Mouse (Mus musculus) stomach, embryonic 16.5 days (tissue): Measurements from ENCODE around the gene Dock10. TPM values are rescaled to one million over a fixed set of nuclear protein-coding genes. Genes with fewer than 3 reads are reported as not detected.

Source experiments
- ATAC-seq: fragments of 200-750 bp; cut with Nextera tagmentation; 2 replicates; pipeline ENCODE4 v1.8.0; 2017; ENCODE audit warnings: moderate number of reproducible peaks, moderate TSS enrichment; ENCODE audit not compliant: insufficient read depth, low FRiP score
- H3K27ac ChIP-seq: fragments of 300-500 bp; sonication (generic); 2 replicates; pipeline ENCODE4 v1.5.1; 2014; ENCODE audit warnings: low read length
- H3K27me3 ChIP-seq: fragments of 300-500 bp; sonication (generic); 2 replicates; pipeline ENCODE4 v1.6.1; 2014; ENCODE audit warnings: low read length, control low read depth, mixed read lengths; ENCODE audit not compliant: control insufficient read depth, insufficient read depth
- H3K36me3 ChIP-seq: fragments of 300-500 bp; sonication (generic); 2 replicates; pipeline ENCODE4 v1.6.1; 2014; ENCODE audit warnings: low read length; ENCODE audit not compliant: control insufficient read depth, insufficient read depth
- H3K4me1 ChIP-seq: fragments of 300-500 bp; sonication (generic); 2 replicates; pipeline ENCODE4 v1.6.1; 2014; ENCODE audit warnings: low read length, control low read depth, mixed read lengths; ENCODE audit not compliant: control insufficient read depth, insufficient read depth
- H3K4me2 ChIP-seq: fragments of 300-500 bp; sonication (generic); 2 replicates; pipeline ENCODE4 v1.6.1; 2014; ENCODE audit warnings: low read depth, low read length, mixed read lengths
- H3K4me3 ChIP-seq: fragments of 300-500 bp; sonication (generic); replicated peaks from 2 replicates; pipeline ENCODE4 v1.5.1; 2014; ENCODE audit warnings: mild to moderate bottlenecking, low read length
- H3K9ac ChIP-seq: fragments of 300-500 bp; sonication (generic); 2 replicates; pipeline ENCODE4 v1.6.1; 2014; ENCODE audit warnings: low read length
- H3K9me3 ChIP-seq: fragments of 300-500 bp; sonication (generic); replicated peaks from 2 replicates; pipeline ENCODE4 v1.6.1; 2016; ENCODE audit warnings: low read length, control low read depth; ENCODE audit not compliant: control insufficient read depth
- WGBS: fragments of 180-500 bp; shearing (Covaris S2); extraction: QIAGEN DNeasy Blood & Tissue Kit; methylation state at CpG from one replicate; pipeline ENCODE4 v1.1.7; 2014; 5-methylcytosine and 5-hydroxymethylcytosine counted together
- polyA plus RNA-seq: library from polyadenylated mRNA; unstranded; fragments of >200 nt; fragmentation: Nextera tagmentation; extraction: Ambion mirVana; gene quantifications from 2 replicates; pipeline ENCODE4 v1.2.1, GENCODE M21; 2015

Dock10 gene
- polyA plus RNA-seq, 1 experiment from 2014 or later = 8.1 TPM

GRCm38 (mm10) chr1:80737812-80738391 lies 20.4 kb downstream of the Dock10 start:
- Histone ChIP-seq H3K4me3 (no peak overlapping the region), H3K9ac (no peak overlapping the region), H3K4me2 (no peak overlapping the region), H3K27ac (no peak overlapping the region), H3K9me3 (no peaks in the 10 kb centered on the region), H3K27me3 (no peaks in the 10 kb centered on the region), H3K4me1 (no peaks in the 10 kb centered on the region), H3K36me3 (no peaks in the 10 kb centered on the region)
- no peak for ATAC-seq
- WGBS = 58% methylated on average over 5 of the region's 5 CpGs

DNA sequence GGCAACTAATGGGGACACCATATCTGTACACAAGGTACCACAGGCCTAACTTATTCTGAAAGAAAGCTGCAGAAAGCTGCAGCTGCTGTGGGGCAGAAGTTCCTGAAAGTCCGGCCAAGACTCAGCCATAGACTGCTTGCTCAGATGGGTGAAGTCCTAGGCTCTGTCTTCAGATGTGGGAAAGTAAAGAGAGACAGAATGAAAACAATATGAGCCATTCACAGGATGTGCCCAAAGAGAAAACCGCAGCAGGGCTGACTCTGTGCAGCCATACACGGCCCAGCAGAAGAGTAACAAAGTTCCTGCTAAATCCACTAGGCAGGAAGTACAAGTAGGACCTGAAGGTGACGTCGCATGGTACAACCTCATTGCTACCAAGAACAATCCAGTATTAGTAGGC lies 27.7 kb downstream of the Dock10 start:
- H3K9me3 ChIP-seq = no peaks in the 10 kb centered on the region
- no peaks in the 10 kb centered on the region for H3K36me3 ChIP-seq
- no peak overlapping the region for H3K27ac ChIP-seq
- 77% methylated on average over 5 of the region's 5 CpGs for WGBS
- no peak overlapping the region for H3K4me3 ChIP-seq
- H3K27me3 ChIP-seq = no peaks in the 10 kb centered on the region
- no peak overlapping the region for H3K9ac ChIP-seq
- H3K4me1 ChIP-seq = no peaks in the 10 kb centered on the region
- no peak for ATAC-seq
- no peak overlapping the region for H3K4me2 ChIP-seq

DNA sequence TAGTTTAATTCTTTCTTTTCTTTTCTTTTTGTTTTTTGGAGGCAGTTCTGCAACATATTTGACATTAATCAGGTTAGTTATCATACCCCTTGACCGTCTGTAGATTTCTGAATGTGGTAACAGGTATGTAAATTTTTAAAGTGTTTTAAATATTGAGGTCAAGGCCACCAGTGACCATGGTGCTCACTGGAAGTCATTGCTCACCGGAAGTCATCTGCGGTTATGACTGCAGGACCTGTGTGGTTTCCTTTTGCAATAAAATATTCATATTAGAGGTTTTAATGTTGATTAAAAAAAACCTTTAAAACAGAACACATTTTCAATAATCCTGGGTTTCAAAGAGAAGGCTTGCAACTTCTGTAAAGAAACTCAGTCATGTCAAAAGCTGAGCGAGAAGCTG lies 28.2 kb downstream of the Dock10 start:
- no peaks in the 10 kb centered on the region for H3K27me3 ChIP-seq
- no peak overlapping the region for H3K4me2 ChIP-seq
- H3K9me3 ChIP-seq = no peaks in the 10 kb centered on the region
- no peaks in the 10 kb centered on the region for H3K36me3 ChIP-seq
- H3K4me1 ChIP-seq = no peaks in the 10 kb centered on the region
- ATAC-seq = no peak
- H3K27ac ChIP-seq = no peak overlapping the region
- 82% methylated on average over 4 of the region's 4 CpGs for WGBS
- no peak overlapping the region for H3K9ac ChIP-seq
- H3K4me3 ChIP-seq = no peak overlapping the region

GRCm38 (mm10) chr1:80728183-80728582 lies 30.1 kb downstream of the Dock10 start:
- no peaks in the 10 kb centered on the region for H3K27me3 ChIP-seq
- ATAC-seq = no peak
- H3K9me3 ChIP-seq = no peaks in the 10 kb centered on the region
- no peak overlapping the region for H3K4me2 ChIP-seq
- no peaks in the 10 kb centered on the region for H3K4me1 ChIP-seq
- no peak overlapping the region for H3K27ac ChIP-seq
- no peaks in the 10 kb centered on the region for H3K36me3 ChIP-seq
- H3K4me3 ChIP-seq = no peak overlapping the region
- WGBS = 61% methylated on average over 1 of the region's 1 CpGs
- no peak overlapping the region for H3K9ac ChIP-seq

GRCm38 (mm10) chr1:80727403-80727802 lies 30.9 kb downstream of the Dock10 start:
- no peak for ATAC-seq
- Histone ChIP-seq H3K9ac (no peak overlapping the region), H3K4me1 (no peaks in the 10 kb centered on the region), H3K36me3 (no peaks in the 10 kb centered on the region), H3K27ac (no peak overlapping the region), H3K27me3 (no peaks in the 10 kb centered on the region), H3K4me3 (no peak overlapping the region), H3K4me2 (no peak overlapping the region), H3K9me3 (no peaks in the 10 kb centered on the region)
- WGBS = 78% methylated on average over 4 of the region's 4 CpGs

GRCm38 (mm10) chr1:80722647-80723046 lies 35.7 kb downstream of the Dock10 start:
- Histone ChIP-seq H3K4me1 (no peaks in the 10 kb centered on the region), H3K4me2 (no peak overlapping the region), H3K27me3 (no peaks in the 10 kb centered on the region), H3K27ac (no peak overlapping the region), H3K9me3 (no peaks in the 10 kb centered on the region), H3K4me3 (no peak overlapping the region), H3K36me3 (no peaks in the 10 kb centered on the region), H3K9ac (no peak overlapping the region)
- ATAC-seq = no peak
- 26% methylated on average over 4 of the region's 4 CpGs for WGBS

- Histone ChIP-seq H3K4me3 (no peak overlapping the region), H3K4me2 (no peak overlapping the region), H3K27me3 (no peaks in the 10 kb centered on the region), H3K4me1 (no peaks in the 10 kb centered on the region), H3K27ac (no peak overlapping the region), H3K9me3 (no peaks in the 10 kb centered on the region), H3K36me3 (no peaks in the 10 kb centered on the region), H3K9ac (no peak overlapping the region)
- no peak for ATAC-seq
- WGBS = 59% methylated on average over 1 of the region's 1 CpGs
These were observed 36.3 kb downstream of the Dock10 start for GRCm38 (mm10) chr1:80722001-80722400.

GRCm38 (mm10) chr1:80721181-80721580 lies 37.1 kb downstream of the Dock10 start:
- no peaks in the 10 kb centered on the region for H3K27me3 ChIP-seq
- H3K27ac ChIP-seq = no peak overlapping the region
- no peak overlapping the region for H3K4me2 ChIP-seq
- H3K4me1 ChIP-seq = no peaks in the 10 kb centered on the region
- H3K9me3 ChIP-seq = no peaks in the 10 kb centered on the region
- WGBS = 98% methylated on average over 2 of the region's 2 CpGs
- H3K9ac ChIP-seq = no peak overlapping the region
- H3K4me3 ChIP-seq = no peak overlapping the region
- no peak for ATAC-seq
- H3K36me3 ChIP-seq = no peaks in the 10 kb centered on the region

DNA sequence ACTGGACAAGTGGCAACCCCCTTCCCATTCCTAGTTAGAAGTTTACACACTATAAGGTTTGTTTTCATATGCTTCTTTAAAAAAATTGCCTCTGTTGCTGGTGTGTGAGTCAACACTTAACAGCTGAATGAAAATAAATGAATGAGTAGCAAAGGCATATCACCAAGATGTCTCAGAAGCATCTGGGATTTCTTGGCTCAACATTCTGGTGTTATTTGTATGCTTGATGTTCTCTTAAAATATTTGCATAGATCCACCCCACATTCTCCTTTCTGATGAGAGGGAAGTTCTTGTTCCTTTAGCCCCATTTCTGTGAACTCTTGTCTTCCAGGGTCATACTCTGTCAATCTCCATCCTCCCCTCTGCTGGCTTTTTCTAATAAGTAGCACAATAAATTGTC lies 38.2 kb downstream of the Dock10 start:
- H3K4me3 ChIP-seq = no peak overlapping the region
- no peaks in the 10 kb centered on the region for H3K4me1 ChIP-seq
- no peak overlapping the region for H3K9ac ChIP-seq
- H3K9me3 ChIP-seq = no peaks in the 10 kb centered on the region
- H3K36me3 ChIP-seq = no peaks in the 10 kb centered on the region
- H3K27ac ChIP-seq = no peak overlapping the region
- ATAC-seq = no peak
- H3K27me3 ChIP-seq = no peaks in the 10 kb centered on the region
- no peak overlapping the region for H3K4me2 ChIP-seq

DNA sequence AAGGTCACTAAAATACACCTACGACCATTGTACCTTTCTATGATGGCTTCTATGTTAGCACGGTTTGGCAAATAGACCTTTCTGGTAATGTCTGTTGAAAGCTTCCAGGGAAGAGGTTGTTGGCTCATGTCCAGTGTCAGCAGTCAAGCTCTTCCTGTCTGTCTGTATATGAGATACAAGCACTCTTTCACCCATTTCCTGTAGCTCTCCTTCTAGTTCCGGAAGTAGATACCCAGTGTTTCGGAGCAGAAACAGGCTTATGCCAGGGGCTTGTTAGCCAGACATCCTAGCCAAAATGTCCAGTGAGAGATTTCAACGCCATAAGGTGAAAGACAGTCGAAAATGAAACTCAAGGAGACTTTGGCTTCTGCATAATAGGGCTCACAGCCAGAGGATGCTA lies 38.9 kb downstream of the Dock10 start:
- H3K27me3 ChIP-seq = no peaks in the 10 kb centered on the region
- H3K9me3 ChIP-seq = no peaks in the 10 kb centered on the region
- no peak overlapping the region for H3K9ac ChIP-seq
- WGBS = 69% methylated on average over 6 of the region's 6 CpGs
- no peak overlapping the region for H3K4me2 ChIP-seq
- H3K4me1 ChIP-seq = no peaks in the 10 kb centered on the region
- H3K27ac ChIP-seq = no peak overlapping the region
- no peak for ATAC-seq
- H3K4me3 ChIP-seq = no peak overlapping the region
- H3K36me3 ChIP-seq = no peaks in the 10 kb centered on the region
